Mouse (Mus musculus) liver, adult 2 months (tissue): ENCODE results near the gene Krt84.

ENCODE experiments used
- CTCF ChIP-seq: fragments of 200-500 bp; IDR thresholded peaks from 2 replicates; pipeline ENCODE4 v1.5.1; 2011; ENCODE audit warnings: low read depth, low read length, control low read depth
- POLR2A ChIP-seq: fragments of 200-500 bp; IDR thresholded peaks from 2 replicates; pipeline ENCODE4 v1.6.1; 2011; ENCODE audit warnings: low read length, control low read depth; ENCODE audit not compliant: insufficient read depth; ENCODE audit errors: extremely low read depth

DNA sequence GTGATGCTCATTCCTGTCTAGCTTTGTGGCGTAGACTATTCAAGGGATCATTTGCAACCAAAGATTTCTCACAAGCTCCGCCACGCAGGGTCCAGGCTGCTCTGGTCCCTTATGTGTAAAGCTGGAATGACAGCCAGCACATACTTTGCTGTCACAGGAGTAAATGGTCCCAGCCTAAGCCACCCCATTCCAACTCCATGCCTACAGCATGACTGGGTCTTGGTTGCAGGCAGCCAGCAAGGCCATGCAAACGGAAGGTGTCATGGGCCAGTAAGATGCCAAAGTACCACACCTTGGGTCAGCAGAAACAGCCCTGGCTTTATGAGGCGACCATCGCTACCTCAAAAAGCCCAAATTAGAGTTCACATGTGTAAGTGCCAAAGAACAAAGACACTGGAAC, 38.9 kb downstream of the Krt84 start:
- TF ChIP-seq POLR2A (no peak), CTCF (no peak)
